Mouse (Mus musculus): ENCODE data around the gene Tmem163. TPM values are rescaled to one million over a fixed set of nuclear protein-coding genes. Genes with fewer than 3 reads are reported as not detected.

Gene Tmem163
- polyA plus RNA-seq, 1 experiment = 0.06 TPM

- Histone ChIP-seq H3ac (ENCODE audit: control insufficient read depth, insufficient read length, low read depth) (no peak overlapping the region), H3K79me3 (ENCODE audit: low read depth) (no peaks in the 10 kb centered on the region), H3K27me3 (ENCODE audit: control insufficient read depth, insufficient read depth, insufficient read length) (peaks cover 42% of the 10 kb centered on the region), H3K4me3 (ENCODE audit: insufficient read depth, poor library complexity, severe bottlenecking) (no peak overlapping the region), H3K79me2 (ENCODE audit: control insufficient read depth, insufficient read depth) (no peaks in the 10 kb centered on the region), H3K36me3 (ENCODE audit: control insufficient read depth, insufficient read depth) (no peaks in the 10 kb centered on the region)
- no peak for TF ChIP-seq MYOG (IDR thresholded peaks at IDR 0.05; ENCODE audit: control insufficient read depth, extremely low read depth, insufficient read length)
- TF ChIP-seq FOSL1 (IDR thresholded peaks at IDR 0.05; ENCODE audit: insufficient read depth, low read length, poor library complexity, severe bottlenecking) = no peak
- TF ChIP-seq MAX (IDR thresholded peaks at IDR 0.05) = no peak
- no peak for TF ChIP-seq CEBPB (IDR thresholded peaks at IDR 0.05; ENCODE audit: low read depth)
- no peak for TF ChIP-seq CTCF (IDR thresholded peaks at IDR 0.05; ENCODE audit: control insufficient read depth, insufficient read depth, insufficient read length)
- TF ChIP-seq MYOD1 (IDR thresholded peaks at IDR 0.05; ENCODE audit: control insufficient read depth, insufficient read length, low read depth) = no peak
- no peak for TF ChIP-seq USF1 (IDR thresholded peaks at IDR 0.05; ENCODE audit: low read depth)
These were observed 4.1 kb downstream of the Tmem163 start for GRCm38 (mm10) chr1:127675253-127675652.

GRCm38 (mm10) chr1:127673221-127674050 lies 5.9 kb downstream of the Tmem163 start:
- Histone ChIP-seq H3K27me3 (ENCODE audit: control insufficient read depth, insufficient read depth, insufficient read length) (peaks cover 36% of the 10 kb centered on the region), H3K4me3 (ENCODE audit: insufficient read depth, poor library complexity, severe bottlenecking) (no peak overlapping the region), H3K79me3 (ENCODE audit: low read depth) (no peaks in the 10 kb centered on the region), H3K36me3 (ENCODE audit: control insufficient read depth, insufficient read depth) (no peaks in the 10 kb centered on the region), H3ac (ENCODE audit: control insufficient read depth, insufficient read length, low read depth) (no peak overlapping the region), H3K79me2 (ENCODE audit: control insufficient read depth, insufficient read depth) (no peaks in the 10 kb centered on the region)
- TF ChIP-seq MAX (IDR thresholded peaks at IDR 0.05) (no peak), CEBPB (IDR thresholded peaks at IDR 0.05; ENCODE audit: low read depth) (no peak), MYOD1 (IDR thresholded peaks at IDR 0.05; ENCODE audit: control insufficient read depth, insufficient read length, low read depth) (no peak), USF1 (IDR thresholded peaks at IDR 0.05; ENCODE audit: low read depth) (no peak), MYOG (IDR thresholded peaks at IDR 0.05; ENCODE audit: control insufficient read depth, extremely low read depth, insufficient read length) (no peak), FOSL1 (IDR thresholded peaks at IDR 0.05; ENCODE audit: insufficient read depth, low read length, poor library complexity, severe bottlenecking) (no peak)

GRCm38 (mm10) chr1:127668161-127668560 lies 11.2 kb downstream of the Tmem163 start:
- no peaks in the 10 kb centered on the region for H3K79me3 ChIP-seq (ENCODE audit: low read depth)
- H3K79me2 ChIP-seq (ENCODE audit: control insufficient read depth, insufficient read depth) = no peaks in the 10 kb centered on the region
- H3ac ChIP-seq (ENCODE audit: control insufficient read depth, insufficient read length, low read depth) = no peak overlapping the region
- peaks cover 6% of the 10 kb centered on the region for H3K27me3 ChIP-seq (ENCODE audit: control insufficient read depth, insufficient read depth, insufficient read length)
- TF ChIP-seq CTCF (IDR thresholded peaks at IDR 0.05; ENCODE audit: control insufficient read depth, insufficient read depth, insufficient read length) (no peak), CEBPB (IDR thresholded peaks at IDR 0.05; ENCODE audit: low read depth) (no peak), USF1 (IDR thresholded peaks at IDR 0.05; ENCODE audit: low read depth) (no peak)
- no peaks in the 10 kb centered on the region for H3K36me3 ChIP-seq (ENCODE audit: control insufficient read depth, insufficient read depth)
- H3K4me3 ChIP-seq (ENCODE audit: insufficient read depth, poor library complexity, severe bottlenecking) = no peak overlapping the region

- no peaks in the 10 kb centered on the region for H3K79me2 ChIP-seq (ENCODE audit: control insufficient read depth, insufficient read depth)
- no peaks in the 10 kb centered on the region for H3K36me3 ChIP-seq (ENCODE audit: control insufficient read depth, insufficient read depth)
- H3K79me3 ChIP-seq (ENCODE audit: low read depth) = no peaks in the 10 kb centered on the region
- H3ac ChIP-seq (ENCODE audit: control insufficient read depth, insufficient read length, low read depth) = no peak overlapping the region
- H3K4me3 ChIP-seq (ENCODE audit: insufficient read depth, poor library complexity, severe bottlenecking) = no peak overlapping the region
- TF ChIP-seq USF1 (IDR thresholded peaks at IDR 0.05; ENCODE audit: low read depth) (no peak), CTCF (IDR thresholded peaks at IDR 0.05; ENCODE audit: control insufficient read depth, insufficient read depth, insufficient read length) (no peak), CEBPB (IDR thresholded peaks at IDR 0.05; ENCODE audit: low read depth) (no peak), MAX (IDR thresholded peaks at IDR 0.05) (no peak)
- peaks cover 3% of the 10 kb centered on the region for H3K27me3 ChIP-seq (ENCODE audit: control insufficient read depth, insufficient read depth, insufficient read length)
These were observed 12.1 kb downstream of the Tmem163 start for GRCm38 (mm10) chr1:127667110-127667860.

GRCm38 (mm10) chr1:127666221-127666620 lies 13.1 kb downstream of the Tmem163 start:
- Histone ChIP-seq H3K27me3 (ENCODE audit: control insufficient read depth, insufficient read depth, insufficient read length) (no peaks in the 10 kb centered on the region), H3ac (ENCODE audit: control insufficient read depth, insufficient read length, low read depth) (no peak overlapping the region), H3K79me3 (ENCODE audit: low read depth) (no peaks in the 10 kb centered on the region), H3K36me3 (ENCODE audit: control insufficient read depth, insufficient read depth) (no peaks in the 10 kb centered on the region), H3K4me3 (ENCODE audit: insufficient read depth, poor library complexity, severe bottlenecking) (no peak overlapping the region), H3K79me2 (ENCODE audit: control insufficient read depth, insufficient read depth) (no peaks in the 10 kb centered on the region)
- TF ChIP-seq FOSL1 (IDR thresholded peaks at IDR 0.05; ENCODE audit: insufficient read depth, low read length, poor library complexity, severe bottlenecking) = no peak

All from C2C12 (cell line).